Mouse (Mus musculus) midbrain, embryonic 10.5 days (tissue): ENCODE data around the gene Cacna1f. TPM values are rescaled to one million over a fixed set of nuclear protein-coding genes. Genes with fewer than 3 reads are reported as not detected.
A peak's percentile ranks its signal among the peaks of the same experiment; 100 is the strongest.

Source experiments
- DNase-seq: peaks from one replicate; pipeline ENCODE4 v3.0.0-alpha.2; 2017; ENCODE audit warnings: low spot score
- H3K27ac ChIP-seq: fragments of 300-500 bp; sonication (generic); replicated peaks from 2 replicates; pipeline ENCODE4 v1.5.1; 2016; ENCODE audit warnings: mild to moderate bottlenecking
- H3K27me3 ChIP-seq: fragments of 300-500 bp; sonication (generic); 2 replicates; pipeline ENCODE4 v1.6.1; 2016; ENCODE audit warnings: low read depth, mild to moderate bottlenecking; ENCODE audit not compliant: poor library complexity, severe bottlenecking
- H3K36me3 ChIP-seq: fragments of 300-500 bp; sonication (generic); 2 replicates; pipeline ENCODE4 v1.6.1; 2016; ENCODE audit warnings: mild to moderate bottlenecking, moderate library complexity
- H3K4me1 ChIP-seq: fragments of 300-500 bp; sonication (generic); 2 replicates; pipeline ENCODE4 v1.6.1; 2016
- H3K4me3 ChIP-seq: fragments of 300-500 bp; sonication (generic); 2 replicates; pipeline ENCODE4 v1.5.1; 2016; ENCODE audit warnings: mild to moderate bottlenecking, moderate library complexity
- H3K9me3 ChIP-seq: fragments of 300-500 bp; sonication (generic); replicated peaks from 2 replicates; pipeline ENCODE4 v1.6.1; 2016; ENCODE audit warnings: mild to moderate bottlenecking
- WGBS: fragments of 180-500 bp; shearing (Covaris S2); methylation state at CpG from one replicate; pipeline ENCODE4 v1.1.7; 2016; 5-methylcytosine and 5-hydroxymethylcytosine counted together
- polyA plus RNA-seq: library from polyadenylated mRNA; unstranded; fragments of >200 nt; fragmentation: Nextera tagmentation; extraction: Ambion mirVana; gene quantifications from 2 replicates; pipeline ENCODE4 v1.2.1, GENCODE M21; 2016

Gene Cacna1f
- polyA plus RNA-seq, 1 experiment from 2014 or later = not detected

DNA sequence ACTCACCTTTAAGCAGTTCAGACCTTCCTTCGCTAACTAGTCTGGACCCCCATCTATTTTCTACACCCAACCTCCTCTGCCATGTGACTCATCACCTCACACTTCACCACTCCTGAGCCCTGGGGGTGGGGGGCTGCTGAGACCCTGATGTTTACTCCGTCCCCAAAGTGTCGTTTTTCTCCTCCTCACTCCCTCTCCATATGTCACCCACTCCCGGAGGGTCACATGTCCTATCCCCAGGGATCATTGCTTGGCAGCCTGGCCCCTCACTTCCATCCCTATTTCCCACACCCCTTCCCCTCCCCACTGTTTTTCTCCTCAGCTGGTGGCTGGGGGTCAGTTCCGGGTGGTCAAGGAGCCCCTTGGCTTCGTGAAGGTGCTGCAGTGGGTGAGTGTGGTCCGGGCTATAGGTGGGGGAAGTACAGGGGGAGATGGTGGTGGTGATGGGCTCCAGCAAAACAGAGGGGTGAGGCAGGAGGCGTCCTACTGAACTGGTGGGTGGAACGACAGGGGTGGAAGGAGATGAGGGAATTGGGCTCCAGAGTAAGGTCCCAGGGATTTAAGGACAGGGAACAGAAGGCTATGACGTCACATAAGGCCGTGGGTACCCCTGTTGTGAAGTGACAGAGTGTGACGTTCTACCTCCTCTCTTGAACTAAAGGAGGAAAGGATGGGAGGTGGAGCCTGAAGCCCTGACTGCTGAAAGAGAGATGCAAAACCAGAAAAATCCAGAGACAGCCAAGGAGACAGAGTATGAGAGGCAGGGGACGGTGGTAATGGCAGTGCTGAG, 32.8 kb downstream of the Cacna1f start:
- Histone ChIP-seq H3K36me3 (0 out of 2 replicates have a peak, but pooled peaks cover 3% of the 10 kb centered on the region), H3K27me3 (peaks cover 9% of the 10 kb centered on the region), H3K9me3 (no peaks in the 10 kb centered on the region), H3K4me3 (peak overlapping the region; percentile 58), H3K27ac (peak overlapping the region; percentile 72; the same call in 1 of the 2 replicates), H3K4me1 (peaks cover 16% of the 10 kb centered on the region)
- 25% methylated on average over 13 of the region's 13 CpGs for WGBS
- no peak for DNase-seq

DNA sequence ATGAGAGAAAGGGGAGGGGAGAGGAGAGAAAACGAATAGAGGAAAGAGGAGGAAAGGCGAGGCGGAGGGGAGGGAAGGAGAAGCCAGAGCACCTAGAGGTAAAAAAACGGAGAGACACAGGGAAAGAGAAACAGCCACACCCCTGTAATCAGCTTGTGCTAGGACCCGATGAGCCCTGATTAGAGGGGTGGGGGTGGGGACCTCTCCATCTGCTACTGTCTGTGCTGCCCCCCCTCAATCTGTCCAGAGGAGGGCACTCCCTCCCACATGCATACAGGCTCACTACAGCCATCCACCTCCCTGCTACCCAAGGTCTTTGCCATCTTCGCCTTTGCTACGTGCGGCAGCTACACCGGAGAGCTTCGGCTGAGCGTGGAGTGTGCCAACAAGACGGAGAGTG, 33.9 kb downstream of the Cacna1f start:
- Histone ChIP-seq H3K27ac (no peak overlapping the region), H3K36me3 (0 out of 2 replicates have a peak, but pooled peaks cover 3% of the 10 kb centered on the region), H3K4me3 (no peak overlapping the region), H3K4me1 (peaks cover 16% of the 10 kb centered on the region), H3K9me3 (no peaks in the 10 kb centered on the region), H3K27me3 (peaks cover 9% of the 10 kb centered on the region)
- no peak for DNase-seq
- WGBS = 37% methylated on average over 12 of the region's 12 CpGs

DNA sequence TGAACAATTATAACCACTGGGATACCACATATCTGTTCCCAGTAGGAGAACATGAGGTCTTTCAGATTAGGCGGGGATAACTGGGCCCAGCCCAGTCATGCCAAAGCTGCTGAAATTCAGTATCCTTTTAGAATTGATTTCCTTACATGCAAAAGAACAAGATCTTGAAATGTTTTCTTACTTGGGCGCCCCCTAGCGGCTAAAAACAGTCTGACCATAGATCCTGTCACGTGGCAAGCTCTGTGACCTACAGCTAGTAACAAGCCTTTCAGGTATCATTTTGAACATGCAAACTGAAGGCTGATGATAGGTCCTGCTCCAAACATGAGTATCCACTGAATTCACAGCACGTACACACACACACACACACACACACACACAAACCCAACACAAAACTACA, 38.5 kb downstream of the Cacna1f start:
- no peak overlapping the region for H3K27ac ChIP-seq
- 16% methylated on average over 5 of the region's 5 CpGs for WGBS

DNA sequence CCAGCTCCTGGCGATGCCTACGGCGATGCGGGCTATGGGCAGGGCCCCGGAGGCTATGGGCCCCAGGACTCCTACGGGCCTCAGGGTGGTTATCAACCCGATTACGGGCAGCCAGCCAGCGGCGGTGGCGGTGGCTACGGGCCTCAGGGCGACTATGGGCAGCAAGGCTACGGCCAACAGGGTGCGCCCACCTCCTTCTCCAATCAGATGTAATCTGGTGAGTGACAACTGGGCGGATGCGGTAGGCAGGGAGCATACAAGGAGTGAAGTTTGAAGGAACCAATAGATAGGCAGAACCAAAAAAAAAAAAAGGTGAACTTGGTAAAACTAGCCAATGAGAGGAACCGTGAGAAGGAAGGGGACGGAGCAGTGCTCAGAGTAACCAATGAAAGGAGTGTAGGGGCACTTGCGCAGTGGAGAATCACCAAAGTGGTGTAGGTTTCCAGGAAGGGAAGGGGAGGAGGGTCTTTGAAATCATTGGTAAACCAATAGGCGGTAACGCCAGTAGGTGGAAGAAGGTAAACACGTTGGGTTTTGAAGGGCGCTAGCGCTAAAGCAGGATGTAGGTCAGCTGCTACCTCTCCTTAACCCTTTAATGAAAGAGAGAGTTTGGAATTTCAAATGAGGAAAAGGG, 41.9 kb downstream of the Cacna1f start:
- H3K27me3 ChIP-seq = no peaks in the 10 kb centered on the region
- 0 out of 2 replicates have a peak, but pooled peaks cover 7% of the 10 kb centered on the region for H3K4me1 ChIP-seq
- H3K9me3 ChIP-seq = peaks cover 3% of the 10 kb centered on the region; the same call in 1 of the 2 replicates
- 14% methylated on average over 25 of the region's 25 CpGs for whole genome bisulfite sequencing
- 0 out of 2 replicates have a peak, but pooled peaks cover 3% of the 10 kb centered on the region for H3K36me3 ChIP-seq
- H3K27ac ChIP-seq = peak overlapping the region; percentile 86
- H3K4me3 ChIP-seq = peak overlapping the region; percentile 57
- peak; percentile 72 for DNase-seq

More for the DNA sequence above, 38.5 kb downstream of the Cacna1f start:
- Histone ChIP-seq H3K36me3 (0 out of 2 replicates have a peak, but pooled peaks cover 3% of the 10 kb centered on the region), H3K4me1 (peaks cover 10% of the 10 kb centered on the region; the same call in 1 of the 2 replicates), H3K27me3 (no peaks in the 10 kb centered on the region), H3K4me3 (no peak overlapping the region), H3K9me3 (no peaks in the 10 kb centered on the region; the same call in 1 of the 2 replicates)
- DNase-seq = peak; percentile 70

DNA sequence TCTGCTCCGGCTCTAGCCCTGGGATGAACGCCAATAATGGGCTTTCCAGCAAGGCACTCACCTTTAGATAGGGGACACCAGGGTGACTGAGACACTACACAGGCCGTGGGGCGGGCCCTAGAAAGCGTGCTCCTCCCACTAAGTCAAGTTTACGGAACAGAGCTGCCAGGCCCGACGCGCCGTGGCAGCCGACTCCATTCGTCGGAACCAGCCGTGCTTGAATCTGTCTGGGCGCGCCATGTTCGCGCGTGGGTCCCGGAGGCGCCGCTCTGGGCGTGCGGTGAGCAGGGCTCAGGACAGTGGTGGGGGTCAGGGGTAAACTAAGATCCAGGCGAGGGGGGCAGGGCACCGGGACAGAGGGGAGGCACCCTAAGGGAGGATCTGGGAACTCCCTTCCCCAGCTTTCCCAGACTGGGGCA, 50.3 kb downstream of the Cacna1f start, which contains the start of gene Prickle3:
Gene Prickle3 (plus strand): TSS at position 40 of the 419 bp plus-strand sequence.
- Histone ChIP-seq H3K9me3 (peaks cover 3% of the 10 kb centered on the region; the same call in 1 of the 2 replicates), H3K4me3 (peak within 1 kb of the TSS; percentile 52), H3K36me3 (no peaks in the 10 kb centered on the region), H3K27ac (peak within 1 kb of the TSS; percentile 73; the same call in 1 of the 2 replicates), H3K27me3 (no peaks in the 10 kb centered on the region), H3K4me1 (peaks cover 22% of the 10 kb centered on the region)
- no peak for DNase-seq
- 18% methylated on average over 26 of the region's 26 CpGs for WGBS

DNA sequence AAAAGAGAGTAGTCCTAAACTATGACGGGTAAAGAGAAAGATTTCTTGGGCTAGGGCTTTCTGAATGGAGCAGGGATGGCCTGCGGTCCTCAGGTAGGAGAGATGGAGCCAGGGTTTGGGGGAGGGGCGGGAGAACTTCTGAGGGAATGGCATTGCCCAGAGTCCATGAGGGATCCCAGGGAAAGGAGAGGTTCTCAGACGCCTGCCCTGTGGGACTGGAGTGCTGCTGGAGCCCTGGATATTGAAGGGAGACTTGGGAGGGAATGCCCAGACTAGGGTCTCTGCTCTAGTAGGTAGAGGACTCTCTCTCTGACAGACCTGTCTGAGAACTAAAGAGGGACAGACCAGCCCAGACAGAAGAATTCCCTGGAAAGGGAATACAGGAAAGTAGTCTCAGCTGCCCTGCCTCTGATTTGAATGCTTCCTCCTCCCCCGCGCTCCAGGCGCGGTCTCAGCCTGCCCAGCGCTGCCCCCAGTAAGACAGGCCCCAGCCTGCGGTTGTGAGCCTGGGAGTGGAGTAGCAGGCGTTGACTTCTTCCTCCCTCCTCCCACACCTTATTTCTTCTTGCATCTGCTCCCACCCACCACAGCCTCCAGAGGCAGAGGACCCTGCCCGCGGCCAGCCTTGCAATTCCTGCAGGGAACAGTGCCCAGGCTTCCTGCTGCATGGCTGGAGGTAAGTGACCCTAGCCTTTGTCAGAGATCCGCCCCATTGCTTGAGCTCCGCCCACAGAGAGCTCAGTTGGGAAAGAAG, 51.3 kb downstream of the Cacna1f start:
- peaks cover 3% of the 10 kb centered on the region; the same call in 1 of the 2 replicates for H3K9me3 ChIP-seq
- DNase-seq = peak; percentile 49
- H3K4me3 ChIP-seq = peak overlapping the region; percentile 52
- peak overlapping the region; percentile 73 for H3K27ac ChIP-seq
- no peaks in the 10 kb centered on the region for H3K27me3 ChIP-seq
- H3K4me1 ChIP-seq = peaks cover 22% of the 10 kb centered on the region
- H3K36me3 ChIP-seq = no peaks in the 10 kb centered on the region
- 16% methylated on average over 15 of the region's 15 CpGs for WGBS

DNA sequence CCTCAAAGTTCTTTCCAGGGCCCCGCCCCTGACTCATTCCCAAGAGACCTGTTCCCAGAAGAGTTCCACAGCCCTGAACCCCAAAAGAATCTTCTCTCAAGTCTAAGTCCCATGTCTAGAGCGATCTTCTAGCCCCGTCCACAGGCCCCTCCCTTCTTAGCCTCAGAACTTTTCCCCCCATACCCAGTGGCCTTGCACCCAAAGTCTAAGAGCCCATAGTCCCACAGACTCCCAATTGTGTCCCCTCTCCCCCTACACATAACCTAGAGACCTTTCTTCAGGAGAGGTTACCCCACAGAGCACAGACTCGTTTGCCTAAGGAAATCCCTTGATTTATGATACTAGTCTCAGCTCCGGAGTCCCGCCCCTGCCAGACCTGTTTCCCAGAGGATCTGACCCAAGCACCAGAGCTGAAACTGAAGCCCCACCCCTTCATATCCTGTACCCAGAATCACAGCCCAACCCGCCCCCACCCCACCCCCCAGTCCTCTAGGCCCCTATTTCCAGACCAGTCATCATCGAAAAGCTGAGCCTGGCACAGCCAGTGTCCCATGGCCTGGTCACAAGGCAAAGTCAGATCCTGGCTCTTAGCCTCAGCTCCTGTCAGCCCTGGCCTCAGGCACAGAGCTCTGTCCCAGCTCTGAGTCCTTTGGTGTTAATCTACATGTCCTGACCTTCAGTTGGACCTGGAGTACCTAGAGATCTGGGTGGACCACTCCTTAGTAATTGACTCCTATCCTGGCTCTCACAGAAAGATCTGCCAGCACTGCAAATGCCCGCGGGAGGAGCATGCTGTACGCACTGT, 52.1 kb downstream of the Cacna1f start:
- Histone ChIP-seq H3K4me1 (peaks cover 22% of the 10 kb centered on the region), H3K27me3 (no peaks in the 10 kb centered on the region), H3K4me3 (peak overlapping the region; percentile 52), H3K9me3 (no peaks in the 10 kb centered on the region; the same call in 1 of the 2 replicates), H3K27ac (peak overlapping the region; percentile 73), H3K36me3 (no peaks in the 10 kb centered on the region)
- DNase-seq = no peak
- 48% methylated on average over 11 of the region's 11 CpGs for WGBS

DNA sequence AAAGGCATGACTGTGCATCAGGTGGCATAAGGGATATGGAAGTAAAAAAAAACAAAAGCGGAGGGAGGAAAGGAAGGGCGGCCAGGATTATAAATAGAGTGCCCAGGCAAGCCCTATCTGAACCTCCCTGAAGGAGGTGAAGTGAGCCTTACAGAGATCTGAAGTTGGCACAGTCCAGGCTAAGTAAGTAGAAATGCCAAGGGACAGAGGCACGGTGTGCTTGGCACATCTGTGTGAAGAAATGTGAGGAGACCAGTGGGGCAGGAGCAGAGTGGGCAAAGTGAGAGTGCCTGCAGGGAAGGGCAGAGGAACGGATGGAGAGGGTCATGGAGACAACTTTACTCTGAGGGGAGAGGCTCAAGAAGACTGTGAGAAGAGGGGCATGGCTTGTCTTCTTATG, 54.2 kb downstream of the Cacna1f start:
- peaks cover 22% of the 10 kb centered on the region for H3K4me1 ChIP-seq
- WGBS = 85% methylated on average over 4 of the region's 4 CpGs
- no peaks in the 10 kb centered on the region for H3K36me3 ChIP-seq
- peaks cover under 1% of the 10 kb centered on the region; the same call in 1 of the 2 replicates for H3K9me3 ChIP-seq
- no peak overlapping the region for H3K27ac ChIP-seq
- no peak for DNase-seq
- no peaks in the 10 kb centered on the region for H3K27me3 ChIP-seq
- no peak overlapping the region for H3K4me3 ChIP-seq

DNA sequence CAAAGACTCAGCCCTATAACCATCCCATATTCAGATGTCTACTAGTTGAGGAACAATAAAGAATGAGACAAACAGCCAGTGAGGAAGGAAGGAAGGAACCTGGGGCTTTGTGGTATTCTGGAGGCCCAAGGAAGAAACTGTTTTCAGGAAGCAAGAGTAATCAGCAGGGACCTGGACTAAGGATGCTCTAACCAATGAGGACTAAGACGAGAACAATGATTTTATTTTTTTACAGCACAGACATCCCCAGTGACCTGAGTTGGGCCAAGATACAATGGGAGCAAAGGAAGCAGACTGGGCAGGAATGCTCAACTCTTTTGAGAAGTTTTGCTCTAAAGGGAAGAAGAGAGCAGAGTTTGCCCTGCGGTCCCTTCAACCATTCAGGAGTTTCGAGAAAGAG, 56.1 kb downstream of the Cacna1f start:
- no peak for DNase-seq
- H3K4me3 ChIP-seq = no peak overlapping the region
- H3K36me3 ChIP-seq = peaks cover 8% of the 10 kb centered on the region
- H3K4me1 ChIP-seq = peaks cover 12% of the 10 kb centered on the region
- H3K27me3 ChIP-seq = no peaks in the 10 kb centered on the region
- 90% methylated on average over 3 of the region's 3 CpGs for WGBS
- H3K27ac ChIP-seq = no peak overlapping the region
- peaks cover 3% of the 10 kb centered on the region; the same call in 1 of the 2 replicates for H3K9me3 ChIP-seq

DNA sequence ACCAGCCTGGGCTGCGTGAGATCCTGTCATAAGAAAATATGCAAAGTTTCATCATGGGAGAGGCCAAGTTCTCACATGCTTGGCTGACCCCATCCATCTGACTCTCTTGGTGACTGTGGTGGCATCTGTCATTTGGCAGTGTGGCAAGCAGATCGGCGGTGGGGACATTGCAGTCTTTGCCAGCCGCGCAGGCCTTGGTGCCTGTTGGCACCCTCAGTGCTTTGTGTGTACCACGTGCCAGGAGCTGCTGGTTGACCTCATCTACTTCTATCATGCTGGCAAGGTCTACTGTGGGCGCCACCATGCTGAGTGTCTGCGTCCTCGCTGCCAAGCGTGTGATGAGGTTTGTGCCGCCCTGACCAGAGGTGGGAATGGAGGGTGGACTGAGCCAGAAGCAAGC, 57.9 kb downstream of the Cacna1f start:
- 91% methylated on average over 11 of the region's 11 CpGs for WGBS
- Histone ChIP-seq H3K27ac (no peak overlapping the region), H3K27me3 (no peaks in the 10 kb centered on the region), H3K4me1 (no peaks in the 10 kb centered on the region), H3K4me3 (no peak overlapping the region), H3K36me3 (peaks cover 14% of the 10 kb centered on the region), H3K9me3 (peaks cover 3% of the 10 kb centered on the region; the same call in 1 of the 2 replicates)
- no peak for DNase-seq

DNA sequence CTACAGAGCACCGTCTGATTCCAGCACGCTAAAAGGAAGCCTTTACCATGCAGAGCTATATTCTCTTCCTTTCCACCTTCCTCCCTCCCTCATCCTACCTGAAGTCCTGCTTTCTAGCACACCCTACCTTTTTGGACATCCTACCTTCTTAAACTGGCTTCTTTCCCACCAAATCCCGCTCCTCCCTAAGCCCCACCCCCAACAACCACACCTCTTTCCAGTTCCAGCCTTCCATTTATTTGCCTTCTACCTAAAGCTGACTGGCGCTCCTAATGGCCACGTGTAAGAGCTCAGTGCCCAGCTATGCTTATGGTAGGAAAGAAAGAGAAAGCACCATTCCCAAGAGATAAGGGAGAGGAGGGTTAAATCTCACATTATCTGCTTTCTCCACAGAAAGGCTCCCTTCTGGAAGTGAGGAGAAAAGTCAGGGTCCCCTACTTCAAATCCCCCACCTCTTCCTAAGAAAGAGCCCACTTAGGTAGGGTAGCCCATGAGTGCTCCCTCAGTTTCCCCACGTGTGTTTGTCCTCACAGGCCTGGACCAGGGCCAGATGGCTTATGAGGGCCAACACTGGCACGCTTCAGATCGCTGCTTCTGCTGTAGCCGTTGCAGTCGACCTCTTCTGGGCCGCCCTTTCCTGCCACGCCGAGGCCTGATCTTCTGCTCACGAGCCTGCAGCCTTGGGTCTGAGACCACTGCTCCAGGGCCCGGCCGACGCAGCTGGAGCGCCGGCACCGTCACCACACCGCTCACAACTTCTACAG, 59.0 kb downstream of the Cacna1f start:
- Histone ChIP-seq H3K27me3 (no peaks in the 10 kb centered on the region), H3K9me3 (peaks cover 8% of the 10 kb centered on the region; the same call in 1 of the 2 replicates), H3K36me3 (peaks cover 14% of the 10 kb centered on the region), H3K4me1 (peaks cover 8% of the 10 kb centered on the region; the same call in 1 of the 2 replicates), H3K27ac (no peak overlapping the region), H3K4me3 (no peak overlapping the region)
- DNase-seq = no peak
- 75% methylated on average over 21 of the region's 21 CpGs for WGBS
